Mouse (Mus musculus): ENCODE measurements around the gene Sim2. TPM values are rescaled to one million over a fixed set of nuclear protein-coding genes. Genes with fewer than 3 reads are reported as not detected.

Gene Sim2
- polyA plus RNA-seq, 1 experiment from 2014 or later, result 0.14 TPM

DNA sequence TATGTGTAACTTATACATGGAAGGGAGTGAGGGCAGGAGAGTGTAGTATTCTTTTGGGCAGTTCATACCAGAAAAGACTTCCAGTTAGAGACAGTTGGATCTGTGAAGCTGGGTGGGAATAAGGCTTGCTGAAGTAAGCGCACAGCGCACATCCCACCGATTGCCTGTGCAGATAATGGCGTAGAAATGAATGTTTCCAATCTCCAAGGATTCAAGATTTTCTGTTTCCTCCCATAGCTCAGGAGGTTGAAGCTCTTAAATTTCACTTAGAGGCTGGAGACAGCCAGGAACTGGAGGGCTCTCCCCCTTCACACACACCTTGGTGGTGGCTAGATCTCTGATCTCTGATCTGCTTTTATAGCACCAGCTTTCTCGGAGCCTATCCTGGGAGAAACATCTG is 3.1 kb upstream of the Sim2 start:
- no peak for DNase-seq (ENCODE audit: extremely low spot score, low spot score)
- H3K27me3 ChIP-seq (ENCODE audit: poor library complexity, severe bottlenecking), result peaks cover 100% of the 10 kb centered on the region
- H3K36me3 ChIP-seq (replicated peaks), result no peaks in the 10 kb centered on the region
- no peak overlapping the region for H3K27ac ChIP-seq
- 10% methylated on average over 5 of the region's 5 CpGs for WGBS
- H3K4me1 ChIP-seq, result peaks cover 45% of the 10 kb centered on the region
- H3K4me3 ChIP-seq, result no peak overlapping the region
- no peaks in the 10 kb centered on the region for H3K9me3 ChIP-seq

GRCm38 (mm10) chr16:94081996-94082708 is 2.6 kb upstream of the Sim2 start:
- H3K9me3 ChIP-seq, result no peaks in the 10 kb centered on the region
- 4% methylated on average over 8 of the region's 8 CpGs for WGBS
- no peak for DNase-seq (ENCODE audit: extremely low spot score, low spot score)
- no peaks in the 10 kb centered on the region for H3K36me3 ChIP-seq (replicated peaks)
- peaks cover 100% of the 10 kb centered on the region for H3K27me3 ChIP-seq (ENCODE audit: poor library complexity, severe bottlenecking)
- H3K27ac ChIP-seq, result no peak overlapping the region
- H3K4me1 ChIP-seq, result peaks cover 51% of the 10 kb centered on the region
- no peak overlapping the region for H3K4me3 ChIP-seq

DNA sequence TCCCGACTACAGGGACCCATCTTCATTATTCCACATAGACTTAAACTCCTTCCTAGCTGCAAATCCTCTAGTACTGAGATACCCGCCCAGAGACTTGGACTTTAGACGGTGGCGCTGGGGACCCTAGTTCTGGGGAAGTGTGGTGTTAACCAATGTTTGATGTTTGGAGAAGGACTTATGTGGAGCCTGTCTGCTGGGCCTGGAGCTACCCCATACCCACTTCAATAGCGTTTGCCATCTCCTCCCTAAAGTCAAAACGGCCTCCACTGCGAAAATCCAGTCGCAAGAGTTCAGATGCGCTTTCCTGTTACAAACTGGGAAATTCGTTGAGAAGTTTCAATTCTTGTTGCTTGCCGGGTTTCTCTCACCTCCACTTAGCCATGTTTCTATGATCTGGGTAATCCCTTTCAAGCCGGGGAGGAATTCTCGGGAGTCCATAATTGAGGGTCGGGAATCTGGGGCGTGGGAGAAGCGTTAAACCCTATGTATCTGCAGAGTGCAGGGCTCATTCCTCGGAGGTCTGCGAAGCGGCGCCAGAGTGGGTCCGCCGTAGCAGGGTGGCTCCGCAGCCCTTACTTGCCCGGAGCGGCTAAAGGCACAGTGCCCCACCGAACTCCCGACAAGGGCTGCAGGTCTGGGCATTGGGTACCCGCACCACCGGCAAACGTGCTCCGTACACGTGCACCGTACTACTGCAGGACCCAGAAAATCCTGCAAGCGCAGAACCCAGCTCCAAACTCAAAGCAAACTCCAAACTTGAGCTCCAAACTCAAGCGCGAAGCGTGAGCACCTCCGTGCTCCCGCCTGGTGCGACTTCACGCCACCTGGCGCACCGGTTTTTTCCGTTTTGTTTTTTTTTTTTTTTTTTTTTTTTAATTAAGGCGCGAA is 1.5 kb upstream of the Sim2 start:
- no peak overlapping the region for H3K27ac ChIP-seq
- no peaks in the 10 kb centered on the region for H3K36me3 ChIP-seq (replicated peaks)
- whole genome bisulfite sequencing, result under 1% methylated on average over 46 of the region's 46 CpGs
- H3K9me3 ChIP-seq, result no peaks in the 10 kb centered on the region
- no peak overlapping the region; the same call in 1 of the 2 replicates for H3K4me3 ChIP-seq
- DNase-seq (ENCODE audit: extremely low spot score, low spot score), result peak; percentile 52
- peaks cover 100% of the 10 kb centered on the region for H3K27me3 ChIP-seq (ENCODE audit: poor library complexity, severe bottlenecking)
- H3K4me1 ChIP-seq, result peaks cover 54% of the 10 kb centered on the region

DNA sequence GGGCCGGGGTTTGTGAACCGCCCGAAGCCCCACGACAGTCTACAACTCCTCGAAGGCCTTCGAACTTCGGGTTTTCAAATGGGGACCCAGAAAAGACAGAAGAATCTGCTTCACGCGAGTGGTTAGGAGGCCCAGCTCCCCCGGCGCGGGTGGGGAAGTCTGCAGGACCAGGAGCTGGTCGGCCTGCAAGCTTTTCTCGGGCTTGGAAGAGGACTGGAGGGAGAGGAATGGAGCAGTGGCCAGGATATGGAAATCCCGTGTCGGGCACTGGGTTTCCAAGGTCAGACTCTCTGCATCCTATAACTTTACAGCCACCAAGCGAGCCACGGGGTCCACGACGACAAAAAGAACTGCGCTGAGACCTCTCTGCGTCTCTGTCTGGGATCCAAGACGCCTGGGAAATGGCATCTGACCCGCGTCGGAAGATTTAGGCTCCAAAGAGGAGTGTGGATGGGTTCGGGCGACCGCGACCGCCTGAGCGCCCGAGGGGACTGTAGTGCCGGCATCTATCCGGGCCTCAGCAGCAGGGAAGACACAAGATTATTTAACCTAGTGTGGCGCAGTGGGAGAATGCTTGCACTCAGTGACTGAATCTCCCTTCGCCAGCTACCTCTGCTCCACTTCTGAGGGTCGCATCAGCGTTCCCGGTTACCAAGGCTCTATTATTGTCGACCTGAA is 744 bp upstream of the Sim2 start:
- Histone ChIP-seq H3K27ac (no peak overlapping the region), H3K4me3 (peak overlapping the region; percentile 45; the same call in 1 of the 2 replicates), H3K27me3 (ENCODE audit: poor library complexity, severe bottlenecking) (peaks cover 100% of the 10 kb centered on the region), H3K4me1 (peaks cover 52% of the 10 kb centered on the region), H3K36me3 (replicated peaks) (no peaks in the 10 kb centered on the region), H3K9me3 (no peaks in the 10 kb centered on the region)
- under 1% methylated on average over 41 of the region's 41 CpGs for WGBS
- DNase-seq (ENCODE audit: extremely low spot score, low spot score), result peak; percentile 61

DNA sequence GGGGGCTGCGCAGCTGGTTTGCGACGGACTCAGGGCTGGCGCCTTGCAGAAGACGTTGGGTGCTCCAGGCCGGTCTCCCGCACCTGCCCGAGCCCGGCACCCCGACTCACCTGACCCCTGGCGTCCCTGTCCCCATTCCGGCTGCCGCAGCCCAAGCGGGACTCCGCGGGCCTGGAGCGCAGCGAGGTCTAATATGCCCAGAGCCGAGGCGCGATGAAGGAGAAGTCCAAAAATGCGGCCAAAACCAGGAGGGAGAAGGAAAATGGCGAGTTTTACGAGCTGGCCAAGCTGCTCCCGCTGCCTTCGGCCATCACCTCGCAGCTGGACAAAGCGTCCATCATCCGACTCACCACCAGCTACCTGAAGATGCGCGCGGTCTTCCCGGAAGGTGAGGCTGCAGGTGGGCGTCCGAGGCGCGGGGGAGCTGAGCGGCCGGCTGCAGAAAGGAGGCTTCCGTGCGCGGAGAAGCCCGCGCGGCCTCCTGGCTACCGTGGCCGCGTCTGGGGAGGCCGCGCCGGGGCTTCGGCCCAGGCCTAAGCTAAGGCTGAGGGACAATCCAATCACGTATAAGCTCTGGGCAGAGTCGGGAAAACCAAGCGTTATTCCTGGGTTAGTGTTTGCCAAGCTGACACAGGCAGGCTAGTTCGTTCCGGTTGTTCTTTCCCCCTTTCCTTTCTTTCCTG is 1.0 kb downstream of the Sim2 start:
- peak; percentile 54 for DNase-seq (ENCODE audit: extremely low spot score, low spot score)
- WGBS, result under 1% methylated on average over 57 of the region's 57 CpGs
- peak overlapping the region; percentile 45 for H3K4me3 ChIP-seq
- H3K9me3 ChIP-seq, result no peaks in the 10 kb centered on the region
- H3K27ac ChIP-seq, result peak overlapping the region; percentile 48; the same call in 1 of the 2 replicates
- H3K27me3 ChIP-seq (ENCODE audit: poor library complexity, severe bottlenecking), result peaks cover 100% of the 10 kb centered on the region
- H3K36me3 ChIP-seq (replicated peaks), result no peaks in the 10 kb centered on the region
- H3K4me1 ChIP-seq, result peaks cover 41% of the 10 kb centered on the region

DNA sequence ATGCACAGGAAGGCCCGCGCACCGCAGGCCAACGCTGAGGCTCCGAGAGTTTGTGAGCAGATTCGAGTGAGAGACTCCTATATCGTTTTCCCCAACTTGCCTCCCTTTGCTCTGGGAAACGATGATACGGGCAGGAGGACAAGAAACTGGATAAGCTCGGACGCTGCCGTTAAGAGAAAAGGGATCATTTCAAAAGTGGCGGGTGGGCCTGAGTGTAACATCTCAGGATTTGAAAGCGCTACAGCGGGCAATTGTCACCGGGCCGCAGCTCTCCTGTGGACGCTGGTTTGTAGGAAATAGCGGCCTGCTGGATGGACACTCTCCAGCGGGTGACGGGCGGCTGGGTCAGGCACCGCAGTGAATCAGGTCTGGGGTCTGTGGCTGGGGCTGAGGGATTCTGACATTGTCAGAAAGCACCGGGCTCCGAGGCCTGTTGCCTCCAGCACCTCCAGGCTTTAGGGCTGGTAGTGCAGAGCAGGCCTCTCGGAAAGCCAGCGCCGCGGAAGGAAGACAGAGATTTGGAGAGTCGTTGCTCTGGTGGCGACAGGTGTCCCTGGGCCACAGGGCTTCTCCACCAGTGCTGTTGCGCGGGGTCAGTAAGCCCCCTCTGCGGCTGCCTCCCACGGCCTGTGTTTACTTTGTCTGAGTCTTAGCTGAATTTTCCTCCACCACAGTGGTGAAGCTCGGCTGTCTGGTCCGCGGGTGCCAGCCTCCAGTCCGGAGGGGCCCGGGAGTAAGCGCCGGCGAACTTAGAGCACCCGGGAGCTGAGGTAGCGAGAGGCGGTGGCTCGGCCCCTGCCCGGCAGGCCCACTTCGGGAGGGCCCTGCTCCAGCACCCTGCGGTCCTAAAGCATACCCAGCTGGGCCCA is 2.2 kb downstream of the Sim2 start:
- no peaks in the 10 kb centered on the region for H3K36me3 ChIP-seq (replicated peaks)
- no peak overlapping the region; the same call in 1 of the 2 replicates for H3K27ac ChIP-seq
- WGBS, result under 1% methylated on average over 50 of the region's 50 CpGs
- H3K4me3 ChIP-seq, result peak overlapping the region; percentile 28; the same call in 1 of the 2 replicates
- peaks cover 100% of the 10 kb centered on the region for H3K27me3 ChIP-seq (ENCODE audit: poor library complexity, severe bottlenecking)
- peaks cover 39% of the 10 kb centered on the region for H3K4me1 ChIP-seq
- DNase-seq (ENCODE audit: extremely low spot score, low spot score), result peak; percentile 69
- no peaks in the 10 kb centered on the region for H3K9me3 ChIP-seq

- H3K4me1 ChIP-seq, result peaks cover 41% of the 10 kb centered on the region
- H3K9me3 ChIP-seq, result no peaks in the 10 kb centered on the region
- peak overlapping the region; percentile 28; the same call in 1 of the 2 replicates for H3K4me3 ChIP-seq
- H3K36me3 ChIP-seq (replicated peaks), result no peaks in the 10 kb centered on the region
- WGBS, result 2% methylated on average over 16 of the region's 16 CpGs
- H3K27me3 ChIP-seq (ENCODE audit: poor library complexity, severe bottlenecking), result peaks cover 100% of the 10 kb centered on the region
- H3K27ac ChIP-seq, result no peak overlapping the region
- DNase-seq (ENCODE audit: extremely low spot score, low spot score), result no peak
Measured at GRCm38 (mm10) chr16:94087570-94088225, 3.0 kb downstream of the Sim2 start.

DNA sequence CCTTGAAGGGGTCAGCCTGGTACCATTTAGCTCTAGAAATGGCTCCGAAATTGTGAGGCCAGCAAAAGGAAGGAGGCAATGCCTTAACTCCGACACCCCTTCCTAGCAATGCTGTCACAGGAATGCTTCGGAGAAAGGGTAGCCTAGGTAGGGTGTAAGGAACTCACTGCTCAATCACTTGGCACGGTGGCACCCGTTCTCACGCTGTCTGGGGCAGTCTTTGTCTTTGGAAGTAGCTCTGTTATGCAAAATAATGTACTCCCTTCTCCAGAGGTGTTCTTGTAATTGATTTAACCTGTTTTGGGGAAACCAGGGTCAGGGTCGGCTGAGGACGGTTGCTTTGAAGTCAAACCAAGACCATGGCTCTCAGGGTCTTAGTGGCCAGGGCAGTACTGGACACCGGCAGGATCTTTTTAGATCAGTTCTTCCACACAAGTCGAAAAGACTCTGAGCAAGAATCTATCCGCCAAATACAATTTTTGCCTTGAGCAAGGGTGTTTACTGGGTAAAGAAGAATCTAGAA is 3.6 kb downstream of the Sim2 start:
- peak; percentile 34 for DNase-seq (ENCODE audit: extremely low spot score, low spot score)
- Histone ChIP-seq H3K4me3 (no peak overlapping the region), H3K27me3 (ENCODE audit: poor library complexity, severe bottlenecking) (peaks cover 100% of the 10 kb centered on the region), H3K36me3 (replicated peaks) (no peaks in the 10 kb centered on the region), H3K4me1 (peaks cover 46% of the 10 kb centered on the region), H3K27ac (no peak overlapping the region), H3K9me3 (no peaks in the 10 kb centered on the region)
- WGBS, result 3% methylated on average over 11 of the region's 11 CpGs

DNA sequence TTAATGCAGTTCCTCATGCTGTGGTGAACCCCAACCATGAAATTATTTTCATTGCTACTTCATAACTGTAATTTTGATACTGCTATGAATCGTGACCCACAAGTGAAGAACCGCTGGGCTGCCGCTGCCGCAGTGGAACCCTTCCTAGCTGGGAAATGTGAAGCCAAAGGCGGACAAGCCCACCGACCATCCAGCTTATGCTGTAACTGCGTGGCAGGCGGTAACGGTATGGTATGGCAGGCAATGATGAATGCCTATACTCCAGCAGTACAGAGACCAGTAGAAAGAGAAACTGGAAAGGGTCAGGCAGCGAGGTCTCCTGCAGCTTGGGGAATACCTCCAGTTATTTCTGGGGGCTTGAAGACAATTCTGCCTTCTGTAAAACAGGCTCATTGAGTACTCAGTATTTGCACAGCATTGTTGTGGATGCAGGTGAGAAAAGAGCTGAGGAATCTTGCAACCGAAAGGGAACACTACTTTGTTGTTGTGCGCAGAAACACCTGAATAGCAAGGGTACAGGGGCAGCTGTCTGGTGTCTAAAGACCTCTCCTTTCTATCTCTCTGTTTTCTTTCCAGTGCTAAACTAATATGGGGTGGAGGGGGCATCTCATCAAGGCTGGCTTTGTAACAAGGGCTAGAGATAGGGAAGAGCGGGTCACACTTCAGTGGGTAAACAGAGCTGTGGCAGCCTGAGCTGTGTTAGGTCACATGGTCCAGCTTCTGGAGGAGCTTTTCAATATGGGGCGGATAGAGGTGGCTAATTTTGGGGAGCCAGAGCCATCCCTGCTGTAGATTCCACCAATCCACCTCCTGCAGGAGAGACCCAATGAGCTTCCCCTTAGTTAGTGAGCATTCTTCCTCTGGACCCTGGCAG is 4.3 kb downstream of the Sim2 start:
- 5% methylated on average over 14 of the region's 14 CpGs for WGBS
- H3K9me3 ChIP-seq, result no peaks in the 10 kb centered on the region
- no peak overlapping the region for H3K4me3 ChIP-seq
- H3K27me3 ChIP-seq (ENCODE audit: poor library complexity, severe bottlenecking), result peaks cover 100% of the 10 kb centered on the region
- no peak overlapping the region for H3K27ac ChIP-seq
- H3K36me3 ChIP-seq (replicated peaks), result no peaks in the 10 kb centered on the region
- peaks cover 46% of the 10 kb centered on the region for H3K4me1 ChIP-seq
- no peak for DNase-seq (ENCODE audit: extremely low spot score, low spot score)

DNA sequence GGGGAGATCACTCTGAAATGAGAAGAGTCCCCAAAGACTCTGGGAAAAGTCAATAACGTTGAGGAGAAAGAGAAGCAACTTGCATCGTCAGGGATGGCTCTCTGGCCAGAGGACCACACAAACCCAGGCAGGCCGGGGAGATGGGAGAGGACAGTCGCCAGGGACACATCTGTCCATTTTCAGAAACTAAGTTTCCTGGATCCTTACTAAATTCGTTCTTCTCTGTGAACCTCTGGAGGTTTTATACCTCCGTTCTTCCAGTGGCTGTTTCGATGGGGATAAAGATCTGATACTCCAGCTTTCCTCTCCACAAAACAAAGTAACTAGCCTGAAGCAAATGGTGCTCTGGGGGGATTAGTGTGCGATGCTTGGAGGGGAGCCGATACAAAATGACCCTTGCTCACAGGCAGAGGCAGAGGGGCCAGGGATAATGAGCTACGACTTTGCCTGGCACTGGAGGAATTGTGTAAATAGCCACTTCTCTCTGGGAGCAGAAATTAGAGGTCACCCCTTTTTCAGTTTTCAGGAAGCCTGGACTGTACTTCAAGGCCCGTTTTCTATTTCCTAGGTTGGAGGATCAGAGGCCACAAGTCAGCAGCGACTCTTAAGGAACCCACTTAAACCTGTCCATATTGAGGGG is 7.9 kb downstream of the Sim2 start:
- H3K36me3 ChIP-seq (replicated peaks), result no peaks in the 10 kb centered on the region
- H3K9me3 ChIP-seq, result no peaks in the 10 kb centered on the region
- DNase-seq (ENCODE audit: extremely low spot score, low spot score), result peak; percentile 32
- H3K27ac ChIP-seq, result no peak overlapping the region
- H3K4me1 ChIP-seq, result peaks cover 37% of the 10 kb centered on the region
- H3K27me3 ChIP-seq (ENCODE audit: poor library complexity, severe bottlenecking), result peaks cover 100% of the 10 kb centered on the region
- no peak overlapping the region for H3K4me3 ChIP-seq
- 1% methylated on average over 12 of the region's 12 CpGs for WGBS
